Mouse (Mus musculus) small intestine, adult 2 months (tissue): ENCODE data around the gene Dll4. TPM values are rescaled to one million over a fixed set of nuclear protein-coding genes. Genes with fewer than 3 reads are reported as not detected.

Experiments used
- H3K27ac ChIP-seq: fragments of 200-500 bp; 2 replicates; pipeline ENCODE4 v1.5.1; 2012; ENCODE audit warnings: low read depth, low read length, control low read depth, inconsistent platforms; ENCODE audit not compliant: insufficient read depth
- H3K27me3 ChIP-seq: fragments of 200-500 bp; 2 replicates; pipeline ENCODE4 v1.6.1; 2012; ENCODE audit warnings: mild to moderate bottlenecking, moderate library complexity, low read length, inconsistent platforms; ENCODE audit not compliant: control insufficient read depth, insufficient read depth
- H3K36me3 ChIP-seq: fragments of 200-500 bp; 2 replicates; pipeline ENCODE4 v1.6.1; 2012; ENCODE audit warnings: mild to moderate bottlenecking, low read length, control low read depth, inconsistent platforms; ENCODE audit not compliant: control insufficient read depth, insufficient read depth
- H3K4me1 ChIP-seq: fragments of 200-500 bp; 2 replicates; pipeline ENCODE4 v1.6.1; 2012; ENCODE audit warnings: low read length, inconsistent platforms, mixed read lengths; ENCODE audit not compliant: control insufficient read depth, insufficient read depth, insufficient read length
- H3K4me3 ChIP-seq: fragments of 200-500 bp; 2 replicates; pipeline ENCODE4 v1.5.1; 2012; ENCODE audit warnings: low read depth, mild to moderate bottlenecking, control low read depth, inconsistent platforms, low read length, moderate library complexity
- CTCF ChIP-seq: fragments of 200-500 bp; IDR thresholded peaks from 2 replicates; pipeline ENCODE4 v1.5.1; 2012; ENCODE audit warnings: low read depth, mild to moderate bottlenecking, control low read depth, inconsistent platforms, low read length, moderate library complexity, mixed read lengths; ENCODE audit not compliant: insufficient replicate concordance, insufficient read length; ENCODE audit errors: extremely low read depth
- POLR2A ChIP-seq: fragments of 200-500 bp; IDR thresholded peaks from 2 replicates; pipeline ENCODE4 v1.6.1; 2012; ENCODE audit warnings: low read depth, mild to moderate bottlenecking, control low read depth, inconsistent platforms, low read length, moderate library complexity
- whole genome bisulfite sequencing: fragments of 180-500 bp; shearing (Covaris S2); methylation state at CpG from one replicate; pipeline ENCODE4 v1.1.7; 2018; 5-methylcytosine and 5-hydroxymethylcytosine counted together
- polyA plus RNA-seq: library from polyadenylated mRNA; depleted of rRNA; stranded (reverse); fragments of >200 nt; gene quantifications from 2 replicates; pipeline ENCODE4 v1.2.3, GENCODE M21; 2012

Dll4 gene
- polyA plus RNA-seq, 1 experiment, result 22.1 TPM

DNA sequence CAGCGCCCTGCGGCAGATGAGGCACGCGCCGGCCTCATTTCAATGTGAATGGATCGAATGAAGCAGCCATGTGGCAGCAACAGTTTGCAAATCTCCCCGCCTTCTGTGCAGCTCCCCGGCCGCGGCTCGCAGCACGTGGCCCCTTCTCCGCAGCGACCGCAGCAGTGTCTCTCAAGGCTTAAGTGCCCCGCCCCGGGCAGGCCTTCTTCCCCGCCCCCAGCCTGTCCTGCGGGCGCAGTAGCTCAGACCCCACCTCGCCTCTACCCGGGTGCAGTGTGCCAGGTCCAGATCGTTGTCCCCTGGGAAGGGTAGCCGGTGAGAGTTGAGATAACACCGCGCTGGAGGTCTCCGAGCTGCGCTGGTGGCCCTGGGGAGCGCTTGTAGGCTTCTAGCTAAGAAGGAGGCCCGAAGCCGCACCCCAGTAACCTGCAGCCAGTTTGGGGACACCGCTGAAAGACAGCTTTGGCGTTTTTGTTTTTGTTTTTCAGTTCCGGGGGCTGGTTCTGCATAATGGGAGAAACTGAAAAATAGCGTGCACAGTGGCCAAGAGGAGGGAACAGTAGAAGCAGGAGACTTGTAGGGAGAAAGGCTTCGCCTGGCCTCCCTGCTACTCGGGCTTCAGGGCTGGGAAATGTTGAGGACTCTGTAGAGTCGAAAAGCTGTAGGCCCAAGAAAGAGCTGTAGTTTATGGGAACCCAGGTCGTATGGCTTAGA, 2.8 kb upstream of the Dll4 start:
- 24% methylated on average over 39 of the region's 39 CpGs for WGBS
- Histone ChIP-seq H3K4me1 (peaks cover 40% of the 10 kb centered on the region), H3K27me3 (peaks cover 6% of the 10 kb centered on the region)

DNA sequence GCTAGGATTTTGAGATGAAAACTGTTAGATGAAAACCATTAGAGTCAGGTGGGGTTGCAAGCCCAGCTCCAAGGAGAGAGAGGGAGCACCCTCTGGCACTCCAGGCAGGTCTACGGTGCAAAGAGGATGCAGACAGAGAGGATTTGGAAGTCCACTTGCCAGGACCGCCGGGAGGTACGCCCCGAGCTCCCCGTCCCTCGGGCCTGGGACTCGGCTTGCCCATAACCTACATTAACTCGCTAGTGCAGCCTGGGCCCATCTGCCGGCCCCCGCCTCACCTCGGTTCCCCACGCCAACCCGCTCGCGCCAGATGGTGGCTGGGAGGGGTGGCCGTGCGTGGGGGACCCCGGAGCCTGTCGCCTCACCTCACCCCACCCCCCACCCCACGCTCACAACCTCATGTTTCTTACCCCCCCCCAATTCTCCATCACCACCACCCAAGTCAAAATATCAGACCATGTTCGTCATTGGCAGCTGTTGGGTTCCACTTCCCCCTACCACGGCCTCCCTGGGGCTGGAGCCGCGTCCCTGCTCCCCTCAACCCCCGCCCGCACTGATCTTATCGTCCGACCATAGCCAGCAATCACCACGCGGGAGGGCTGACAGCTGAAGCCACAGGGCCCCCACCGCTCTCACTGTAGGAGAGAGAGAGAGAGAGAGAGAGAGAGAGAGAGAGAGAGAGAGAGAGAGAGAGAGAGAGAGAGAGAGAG, 1.6 kb upstream of the Dll4 start:
- WGBS, result 49% methylated on average over 32 of the region's 32 CpGs
- Histone ChIP-seq H3K36me3 (no peaks in the 10 kb centered on the region), H3K27me3 (peaks cover 6% of the 10 kb centered on the region), H3K27ac (no peak overlapping the region), H3K4me1 (peaks cover 35% of the 10 kb centered on the region), H3K4me3 (peak overlapping the region; percentile 64)
- TF ChIP-seq POLR2A (no peak), CTCF (no peak)

More for the DNA sequence above, 2.8 kb upstream of the Dll4 start:
- Histone ChIP-seq H3K4me3 (peak overlapping the region; percentile 47), H3K27ac (peak overlapping the region; percentile 18), H3K36me3 (no peaks in the 10 kb centered on the region)
- TF ChIP-seq POLR2A, result no peak
- TF ChIP-seq CTCF, result no peak

DNA sequence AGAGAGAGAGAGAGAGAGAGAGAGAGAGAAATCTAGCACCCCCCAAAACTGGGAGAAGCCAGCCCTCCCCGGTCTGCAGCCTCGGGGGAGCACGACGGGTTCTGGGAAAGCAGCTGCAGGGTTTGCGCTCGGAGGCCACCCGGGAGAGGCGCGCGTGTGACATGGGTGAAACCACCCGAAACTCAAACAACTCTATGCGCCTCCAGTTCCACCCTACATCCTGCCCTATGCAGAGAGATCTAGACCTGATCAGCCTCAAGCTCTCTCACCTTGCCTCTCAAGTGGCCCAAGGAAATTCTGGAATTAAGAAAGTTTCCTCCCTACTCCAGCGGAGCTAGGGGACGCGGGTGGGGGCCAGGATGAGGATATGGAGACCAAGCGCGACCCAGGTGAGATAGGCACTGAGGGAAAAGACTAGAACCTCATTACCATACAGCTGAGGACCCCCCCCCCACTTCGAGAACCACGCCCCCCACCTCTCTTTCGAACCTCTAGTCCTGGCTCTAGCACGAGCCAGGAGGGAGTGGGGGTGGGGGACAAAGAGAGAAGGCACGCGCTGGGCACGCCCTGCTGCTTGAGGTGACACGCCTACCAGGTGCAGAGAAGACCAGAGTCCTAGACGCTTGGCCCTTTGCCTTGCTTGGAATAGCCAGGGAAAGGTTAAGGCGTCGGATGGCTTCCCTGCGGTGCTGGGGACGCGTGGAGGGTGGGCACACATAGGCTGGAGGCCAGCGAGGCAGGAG, 837 bp upstream of the Dll4 start:
- peak overlapping the region; percentile 64 for H3K4me3 ChIP-seq
- H3K27me3 ChIP-seq, result peaks cover 6% of the 10 kb centered on the region
- no peaks in the 10 kb centered on the region for H3K36me3 ChIP-seq
- H3K4me1 ChIP-seq, result peaks cover 28% of the 10 kb centered on the region
- peak overlapping the region; percentile 33 for H3K27ac ChIP-seq
- under 1% methylated on average over 32 of the region's 32 CpGs for WGBS
- TF ChIP-seq POLR2A, result no peak
- TF ChIP-seq CTCF, result no peak

DNA sequence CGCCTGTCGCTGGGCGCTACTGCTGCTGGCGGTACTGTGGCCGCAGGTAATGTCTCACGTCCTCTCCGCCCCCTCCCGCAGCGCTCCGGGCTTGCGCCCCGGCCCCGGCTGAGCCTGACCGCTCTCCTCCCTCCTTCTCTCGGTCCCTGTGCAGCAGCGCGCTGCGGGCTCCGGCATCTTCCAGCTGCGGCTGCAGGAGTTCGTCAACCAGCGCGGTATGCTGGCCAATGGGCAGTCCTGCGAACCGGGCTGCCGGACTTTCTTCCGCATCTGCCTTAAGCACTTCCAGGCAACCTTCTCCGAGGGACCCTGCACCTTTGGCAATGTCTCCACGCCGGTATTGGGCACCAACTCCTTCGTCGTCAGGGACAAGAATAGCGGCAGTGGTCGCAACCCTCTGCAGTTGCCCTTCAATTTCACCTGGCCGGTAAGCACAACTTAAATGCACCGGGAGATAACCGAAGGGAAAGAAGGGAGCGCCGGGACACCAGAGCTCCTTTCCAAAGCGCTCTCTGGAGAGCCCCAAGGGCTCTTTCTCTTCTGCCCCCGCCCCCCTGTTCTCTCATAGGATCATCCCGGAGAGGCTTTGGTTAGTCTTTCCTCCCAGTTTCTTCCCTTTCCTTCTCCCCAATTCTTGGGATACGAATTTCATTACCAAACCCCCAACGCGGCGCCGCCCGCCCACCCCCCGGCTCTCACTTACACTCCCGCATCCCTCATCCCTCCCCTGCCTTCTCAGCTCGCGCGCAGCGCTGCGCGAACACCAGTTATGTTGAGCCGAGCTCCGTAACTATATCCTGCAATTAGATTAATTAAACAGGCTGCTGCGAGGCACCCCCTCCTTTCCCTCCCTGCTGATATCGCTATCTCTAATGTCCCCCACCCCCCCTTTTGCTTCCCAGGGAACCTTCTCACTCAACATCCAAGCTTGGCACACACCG, 847 bp downstream of the Dll4 start:
- TF ChIP-seq POLR2A (no peak; the same call in 1 of the 2 replicates), CTCF (no peak)
- Histone ChIP-seq H3K36me3 (peaks cover 10% of the 10 kb centered on the region), H3K4me3 (peak overlapping the region; percentile 64), H3K27me3 (peaks cover 6% of the 10 kb centered on the region), H3K4me1 (peaks cover 25% of the 10 kb centered on the region), H3K27ac (peak overlapping the region; percentile 33)
- WGBS, result under 1% methylated on average over 61 of the region's 61 CpGs

DNA sequence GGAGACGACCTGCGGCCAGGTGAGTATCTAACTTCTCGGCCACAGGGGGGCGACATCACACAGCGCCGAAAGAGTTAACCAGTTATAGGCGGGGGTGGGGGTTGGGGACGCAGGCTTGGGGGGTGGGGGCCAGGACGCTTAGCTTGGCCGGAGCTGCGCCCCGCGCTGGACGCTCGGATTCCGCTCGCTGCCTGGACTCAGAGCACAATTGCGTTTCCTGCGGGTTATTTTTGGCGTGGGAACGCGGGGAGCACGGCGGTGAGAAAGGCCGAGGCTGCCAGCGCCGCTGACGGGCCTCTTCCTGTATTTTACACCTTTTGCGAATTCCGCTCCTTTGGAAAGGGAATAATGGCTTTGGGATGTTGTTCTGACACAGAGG, 1.5 kb downstream of the Dll4 start:
- Histone ChIP-seq H3K27ac (no peak overlapping the region), H3K27me3 (peaks cover 6% of the 10 kb centered on the region), H3K4me3 (peak overlapping the region; percentile 64), H3K4me1 (peaks cover 19% of the 10 kb centered on the region), H3K36me3 (peaks cover 12% of the 10 kb centered on the region)
- WGBS, result 2% methylated on average over 30 of the region's 30 CpGs
- TF ChIP-seq CTCF, result peak; percentile 79; the same call in 1 of the 2 replicates
- TF ChIP-seq POLR2A, result no peak

DNA sequence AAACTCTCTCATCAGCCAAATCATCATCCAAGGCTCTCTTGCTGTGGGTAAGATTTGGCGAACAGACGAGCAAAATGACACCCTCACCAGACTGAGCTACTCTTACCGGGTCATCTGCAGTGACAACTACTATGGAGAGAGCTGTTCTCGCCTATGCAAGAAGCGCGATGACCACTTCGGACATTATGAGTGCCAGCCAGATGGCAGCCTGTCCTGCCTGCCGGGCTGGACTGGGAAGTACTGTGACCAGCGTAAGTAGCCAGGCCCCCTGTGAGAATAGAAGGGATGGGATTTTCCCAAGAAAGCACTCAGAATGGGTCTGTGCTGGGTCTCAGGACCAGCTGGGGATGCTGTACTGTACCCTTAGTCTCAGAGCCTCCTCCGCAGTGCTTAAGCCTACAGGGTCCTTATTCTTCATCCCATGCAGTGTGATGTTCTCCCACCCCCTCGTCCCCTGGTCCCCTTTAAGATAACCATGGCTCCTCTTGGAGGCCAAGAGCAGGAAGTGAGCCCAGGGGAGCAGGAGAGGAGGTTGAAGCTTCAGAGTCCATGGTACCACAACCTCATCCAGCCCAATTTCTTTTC, 2.5 kb downstream of the Dll4 start:
- H3K4me1 ChIP-seq, result peaks cover 12% of the 10 kb centered on the region
- H3K36me3 ChIP-seq, result peaks cover 18% of the 10 kb centered on the region
- peak overlapping the region; percentile 34 for H3K4me3 ChIP-seq
- no peaks in the 10 kb centered on the region for H3K27me3 ChIP-seq
- WGBS, result 80% methylated on average over 11 of the region's 11 CpGs
- peak overlapping the region; percentile 22; the same call in 1 of the 2 replicates for H3K27ac ChIP-seq
- no peak for TF ChIP-seq POLR2A
- TF ChIP-seq CTCF, result no peak
